Mouse (Mus musculus): ENCODE results near the gene Rps15. TPM values are rescaled to one million over a fixed set of nuclear protein-coding genes. Genes with fewer than 3 reads are reported as not detected.

Gene Rps15
- polyA plus RNA-seq, 1 experiment from 2014 or later = 527 TPM

DNA sequence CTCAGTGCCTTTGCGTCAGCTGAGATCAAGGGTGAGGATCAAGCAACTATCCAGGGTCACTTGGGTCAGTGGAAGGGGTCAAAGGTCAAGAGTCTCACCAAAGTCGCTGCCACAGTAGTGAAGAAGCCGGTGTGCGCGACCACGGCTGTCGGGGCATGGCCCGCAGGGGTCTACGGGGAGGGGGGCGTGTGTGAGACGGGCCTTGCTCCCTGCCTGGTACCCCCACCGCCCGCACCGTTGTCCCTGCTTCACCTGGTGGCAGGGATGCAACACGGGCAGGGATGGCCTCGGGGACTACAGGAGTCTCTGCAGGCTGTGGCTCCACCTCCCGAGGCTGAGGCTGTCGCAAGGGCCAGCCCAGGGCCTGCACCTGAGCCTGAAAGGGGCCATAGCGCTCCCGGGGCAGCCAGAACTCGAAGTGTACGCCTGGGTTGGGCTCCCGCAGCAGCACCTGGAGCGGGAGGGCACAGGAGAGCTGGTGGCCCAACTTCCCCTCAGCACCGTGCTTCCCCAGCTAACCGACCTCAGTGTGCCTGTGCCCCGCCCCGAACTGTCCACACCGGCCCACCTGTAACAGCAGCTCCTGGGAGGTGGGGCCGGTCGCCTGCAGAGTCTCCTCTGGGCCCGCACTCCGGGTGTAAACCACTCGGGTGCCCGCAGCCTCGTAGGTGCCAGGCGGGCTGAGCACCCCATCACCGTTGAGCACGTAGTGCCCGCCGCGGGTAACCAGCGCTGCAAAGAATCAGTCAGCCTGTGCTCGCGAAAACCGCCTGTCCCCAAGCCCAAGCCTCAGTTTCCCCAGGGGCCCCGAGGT is 49.4 kb downstream of the Rps15 start:
- Histone ChIP-seq H3K9ac (ENCODE audit: low read depth, low read length) (no peak overlapping the region), H3K4me3 (ENCODE audit: low read length) (peak overlapping the region; percentile 41), H3K4me1 (ENCODE audit: control insufficient read depth, insufficient read depth, low read depth, low read length) (peaks cover 20% of the 10 kb centered on the region), H3K36me3 (ENCODE audit: control insufficient read depth, insufficient read depth, low read length) (no peaks in the 10 kb centered on the region), H3K4me2 (ENCODE audit: low read length) (peak overlapping the region; percentile 68), H3K27me3 (replicated peaks; ENCODE audit: control insufficient read depth, insufficient read depth, low read length) (peaks cover 59% of the 10 kb centered on the region), H3K27ac (ENCODE audit: low read depth, low read length) (no peak overlapping the region), H3K9me3 (ENCODE audit: control insufficient read depth, low read length) (no peaks in the 10 kb centered on the region)
- WGBS = 3% methylated on average over 42 of the region's 47 CpGs
- no peak for ATAC-seq

DNA sequence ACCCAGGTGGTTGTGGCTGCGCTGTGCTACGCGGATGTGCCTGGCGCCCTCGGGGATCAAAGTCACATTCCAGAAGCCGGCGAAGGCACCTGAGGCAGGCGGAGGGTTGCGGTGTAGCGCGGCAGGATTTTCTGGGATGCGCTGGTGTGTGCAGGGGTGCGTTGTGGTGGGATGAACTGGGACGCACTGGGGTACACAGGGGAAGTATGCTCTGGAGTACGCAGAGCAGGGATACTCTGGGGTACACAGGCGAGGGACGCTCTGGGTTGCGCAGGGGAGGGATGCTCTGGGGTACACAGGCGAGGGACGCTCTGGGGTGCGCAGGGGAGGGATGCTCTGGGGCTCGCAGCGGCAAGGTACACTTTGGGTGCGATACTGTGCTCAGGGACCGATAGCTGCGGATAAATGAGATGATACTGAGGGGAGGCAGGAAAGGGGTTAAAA is 50.1 kb downstream of the Rps15 start:
- no peak overlapping the region for H3K9ac ChIP-seq (ENCODE audit: low read depth, low read length)
- no peak overlapping the region for H3K27ac ChIP-seq (ENCODE audit: low read depth, low read length)
- H3K9me3 ChIP-seq (ENCODE audit: control insufficient read depth, low read length) = no peaks in the 10 kb centered on the region
- H3K4me2 ChIP-seq (ENCODE audit: low read length) = peak overlapping the region; percentile 68
- no peaks in the 10 kb centered on the region for H3K36me3 ChIP-seq (ENCODE audit: control insufficient read depth, insufficient read depth, low read length)
- H3K4me3 ChIP-seq (ENCODE audit: low read length) = peak overlapping the region; percentile 41
- peaks cover 20% of the 10 kb centered on the region for H3K4me1 ChIP-seq (ENCODE audit: control insufficient read depth, insufficient read depth, low read depth, low read length)
- 2% methylated on average over 26 of the region's 26 CpGs for WGBS
- peak; percentile 34 for ATAC-seq
- peaks cover 63% of the 10 kb centered on the region for H3K27me3 ChIP-seq (replicated peaks; ENCODE audit: control insufficient read depth, insufficient read depth, low read length)

- no peaks in the 10 kb centered on the region for H3K9me3 ChIP-seq (ENCODE audit: control insufficient read depth, low read length)
- H3K9ac ChIP-seq (ENCODE audit: low read depth, low read length) = peak overlapping the region; percentile 35
- WGBS = under 1% methylated on average over 32 of the region's 33 CpGs
- no peaks in the 10 kb centered on the region for H3K36me3 ChIP-seq (ENCODE audit: control insufficient read depth, insufficient read depth, low read length)
- ATAC-seq = peak; percentile 68
- peak overlapping the region; percentile 41 for H3K4me3 ChIP-seq (ENCODE audit: low read length)
- H3K4me1 ChIP-seq (ENCODE audit: control insufficient read depth, insufficient read depth, low read depth, low read length) = peaks cover 20% of the 10 kb centered on the region
- peaks cover 69% of the 10 kb centered on the region for H3K27me3 ChIP-seq (replicated peaks; ENCODE audit: control insufficient read depth, insufficient read depth, low read length)
- no peak overlapping the region for H3K27ac ChIP-seq (ENCODE audit: low read depth, low read length)
- H3K4me2 ChIP-seq (ENCODE audit: low read length) = peak overlapping the region; percentile 68
Measured at GRCm38 (mm10) chr10:80342749-80343424, 50.6 kb downstream of the Rps15 start.

DNA sequence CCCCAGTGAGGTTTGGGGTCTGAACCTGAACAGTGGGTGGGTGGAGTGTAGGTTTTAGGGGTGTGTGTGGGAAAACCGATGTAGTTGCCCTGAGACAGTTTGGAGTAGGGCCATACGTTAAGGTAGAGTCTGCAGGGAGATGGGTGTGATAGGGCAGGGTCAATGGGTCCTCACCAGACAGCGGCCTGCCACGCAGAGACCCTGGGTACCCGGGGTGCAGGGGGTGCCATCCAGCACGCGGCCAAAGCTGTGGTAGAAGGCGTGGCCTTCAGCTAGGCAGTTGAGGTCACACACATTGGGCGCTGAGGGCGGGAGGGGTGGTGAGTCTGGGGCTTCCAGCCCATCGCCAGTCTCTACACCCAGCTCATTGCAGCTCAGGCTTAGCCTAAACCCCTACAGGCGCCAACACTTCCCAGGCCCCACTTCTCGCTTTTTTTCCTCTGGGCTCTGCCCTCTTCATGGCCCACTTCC is 51.2 kb downstream of the Rps15 start:
- Histone ChIP-seq H3K27ac (ENCODE audit: low read depth, low read length) (no peak overlapping the region), H3K9ac (ENCODE audit: low read depth, low read length) (peak overlapping the region; percentile 35; the same call in 1 of the 2 replicates), H3K4me1 (ENCODE audit: control insufficient read depth, insufficient read depth, low read depth, low read length) (peaks cover 20% of the 10 kb centered on the region), H3K27me3 (replicated peaks; ENCODE audit: control insufficient read depth, insufficient read depth, low read length) (peaks cover 75% of the 10 kb centered on the region), H3K36me3 (ENCODE audit: control insufficient read depth, insufficient read depth, low read length) (no peaks in the 10 kb centered on the region), H3K9me3 (ENCODE audit: control insufficient read depth, low read length) (no peaks in the 10 kb centered on the region), H3K4me3 (ENCODE audit: low read length) (peak overlapping the region; percentile 41), H3K4me2 (ENCODE audit: low read length) (peak overlapping the region; percentile 68)
- WGBS = 31% methylated on average over 13 of the region's 13 CpGs
- peak; percentile 16; the same call in 1 of the 2 replicates for ATAC-seq

Small RNA genes lying within 50 kb of the gene (microRNA-seq; reads per million reads assigned to microRNA genes)
- 0.83 reads per million for gene Mir6911

Other genes with a start within 250 kb of the Rps15 start
- 601 and 643 TPM in 2 replicates for gene Gpx4, start 245.3 kb upstream of the Rps15 start, polyA plus RNA-seq (2015; fragmentation: Nextera tagmentation; extraction: Ambion mirVana)
- 10.3 and 13.0 TPM in 2 replicates for gene Sbno2, start 186.9 kb upstream of the Rps15 start, polyA plus RNA-seq (2015; fragmentation: Nextera tagmentation; extraction: Ambion mirVana)
- gene Stk11, start 176.7 kb upstream of the Rps15 start, polyA plus RNA-seq (2015; fragmentation: Nextera tagmentation; extraction: Ambion mirVana) = 17.7 and 18.3 TPM in 2 replicates
- gene Atp5d, start 153.8 kb upstream of the Rps15 start, polyA plus RNA-seq (2015; fragmentation: Nextera tagmentation; extraction: Ambion mirVana) = 554 and 581 TPM in 2 replicates
- 98.8 and 130 TPM in 2 replicates for gene Cbarp, start 151.6 kb upstream of the Rps15 start, polyA plus RNA-seq (2015; fragmentation: Nextera tagmentation; extraction: Ambion mirVana)
- 16.0 and 16.1 TPM in 2 replicates for gene Midn, start 144.2 kb upstream of the Rps15 start, polyA plus RNA-seq (2015; fragmentation: Nextera tagmentation; extraction: Ambion mirVana)
- 288 and 311 TPM in 2 replicates for gene Cirbp, start 126.5 kb upstream of the Rps15 start, polyA plus RNA-seq (2015; fragmentation: Nextera tagmentation; extraction: Ambion mirVana)
- gene 1600002K03Rik, start 119.5 kb upstream of the Rps15 start, polyA plus RNA-seq (2015; fragmentation: Nextera tagmentation; extraction: Ambion mirVana) = 9.4 and 10.1 TPM in 2 replicates
- gene Efna2, start 113.0 kb upstream of the Rps15 start, polyA plus RNA-seq (2015; fragmentation: Nextera tagmentation; extraction: Ambion mirVana) = 21.5 and 22.7 TPM in 2 replicates
- gene Mum1, start 66.0 kb upstream of the Rps15 start, polyA plus RNA-seq (2015; fragmentation: Nextera tagmentation; extraction: Ambion mirVana) = 38.0 and 38.7 TPM in 2 replicates
- 349 and 361 TPM in 2 replicates for gene Ndufs7, start 43.3 kb upstream of the Rps15 start, polyA plus RNA-seq (2015; fragmentation: Nextera tagmentation; extraction: Ambion mirVana)
- gene Gamt, start 31.4 kb upstream of the Rps15 start, polyA plus RNA-seq (2015; fragmentation: Nextera tagmentation; extraction: Ambion mirVana) = 31.8 and 32.6 TPM in 2 replicates
- 38.4 and 38.5 TPM in 2 replicates for gene Dazap1, start 31.0 kb upstream of the Rps15 start, polyA plus RNA-seq (2015; fragmentation: Nextera tagmentation; extraction: Ambion mirVana)
- gene Apc2, start 3.5 kb downstream of the Rps15 start, polyA plus RNA-seq (2015; fragmentation: Nextera tagmentation; extraction: Ambion mirVana) = 139 and 149 TPM in 2 replicates
- 31.7 and 32.8 TPM in 2 replicates for gene 2310011J03Rik, start 28.1 kb downstream of the Rps15 start, polyA plus RNA-seq (2015; fragmentation: Nextera tagmentation; extraction: Ambion mirVana)
- 8.1 and 8.5 TPM in 2 replicates for gene Pcsk4, start 37.0 kb downstream of the Rps15 start, polyA plus RNA-seq (2015; fragmentation: Nextera tagmentation; extraction: Ambion mirVana)
- 7.5 and 7.6 TPM in 2 replicates for gene Reep6, start 37.5 kb downstream of the Rps15 start, polyA plus RNA-seq (2015; fragmentation: Nextera tagmentation; extraction: Ambion mirVana)
- 1.1 and 1.8 TPM in 2 replicates for gene Adamtsl5, start 56.0 kb downstream of the Rps15 start, polyA plus RNA-seq (2015; fragmentation: Nextera tagmentation; extraction: Ambion mirVana)
- gene Plk5, start 64.0 kb downstream of the Rps15 start, polyA plus RNA-seq (2015; fragmentation: Nextera tagmentation; extraction: Ambion mirVana) = 9.3 and 11.0 TPM in 2 replicates
- gene Mex3d, start 95.2 kb downstream of the Rps15 start, polyA plus RNA-seq (2015; fragmentation: Nextera tagmentation; extraction: Ambion mirVana) = 9.1 and 9.2 TPM in 2 replicates
- gene Mbd3, start 107.1 kb downstream of the Rps15 start, polyA plus RNA-seq (2015; fragmentation: Nextera tagmentation; extraction: Ambion mirVana) = 196 and 207 TPM in 2 replicates
- 704 and 759 TPM in 2 replicates for gene Uqcr11, start 114.4 kb downstream of the Rps15 start, polyA plus RNA-seq (2015; fragmentation: Nextera tagmentation; extraction: Ambion mirVana)
- 32.5 and 45.3 TPM in 2 replicates for gene Tcf3, start 141.2 kb downstream of the Rps15 start, polyA plus RNA-seq (2015; fragmentation: Nextera tagmentation; extraction: Ambion mirVana)
- gene Onecut3, start 202.4 kb downstream of the Rps15 start, polyA plus RNA-seq (2015; fragmentation: Nextera tagmentation; extraction: Ambion mirVana) = 1.2 and 1.3 TPM in 2 replicates
- gene Atp8b3, start 246.7 kb downstream of the Rps15 start, polyA plus RNA-seq (2015; fragmentation: Nextera tagmentation; extraction: Ambion mirVana) = 1.5 and 1.6 TPM in 2 replicates

All from hindbrain, embryonic 16.5 days (tissue).